Mouse (Mus musculus) liver (tissue): Measurements from ENCODE around the gene Apeh.
A peak's percentile ranks its signal among the peaks of the same experiment; 100 is the strongest.

Experiments
- DNase-seq: peaks from one replicate; pipeline ENCODE4 v3.0.0-alpha.2; 2020; ENCODE audit warnings: mixed read lengths

The Apeh gene

GRCm38 (mm10) chr9:108117143-108117542, 22.7 kb upstream of the Apeh start:
- no peak for DNase-seq

GRCm38 (mm10) chr9:108115290-108116077, 21.1 kb upstream of the Apeh start:
- no peak for DNase-seq

- DNase-seq = no peak
Observed at GRCm38 (mm10) chr9:108112719-108113340, 18.4 kb upstream of the Apeh start.

GRCm38 (mm10) chr9:108111593-108112121, 17.3 kb upstream of the Apeh start:
- DNase-seq = no peak

- peak; percentile 35 for DNase-seq
Observed at GRCm38 (mm10) chr9:108111101-108111592, 16.7 kb upstream of the Apeh start.

- DNase-seq = no peak
Observed at GRCm38 (mm10) chr9:108110160-108110559, 15.8 kb upstream of the Apeh start.

- DNase-seq = no peak
Observed at GRCm38 (mm10) chr9:108107867-108108266, 13.5 kb upstream of the Apeh start.

- no peak for DNase-seq
Observed at GRCm38 (mm10) chr9:108106090-108106489, 11.7 kb upstream of the Apeh start.

- no peak for DNase-seq
Observed at GRCm38 (mm10) chr9:108105549-108105863, 11.1 kb upstream of the Apeh start.

GRCm38 (mm10) chr9:108104766-108105548, 10.6 kb upstream of the Apeh start:
- peak; percentile 80 for DNase-seq

- DNase-seq = no peak
Observed at GRCm38 (mm10) chr9:108099619-108100018, 5.2 kb upstream of the Apeh start.

- peak; percentile 70 for DNase-seq
Observed at GRCm38 (mm10) chr9:108095949-108096712, 1.7 kb upstream of the Apeh start.

GRCm38 (mm10) chr9:108095518-108095917, 1.1 kb upstream of the Apeh start:
- DNase-seq = peak; percentile 87

GRCm38 (mm10) chr9:108094998-108095411, 599 bp upstream of the Apeh start:
- peak; percentile 96 for DNase-seq

- no peak for DNase-seq
Observed at GRCm38 (mm10) chr9:108093586-108093985, 820 bp downstream of the Apeh start.

- no peak for DNase-seq
Observed at GRCm38 (mm10) chr9:108090611-108091120, 3.7 kb downstream of the Apeh start.

GRCm38 (mm10) chr9:108085261-108085660, 9.1 kb downstream of the Apeh start:
- no peak for DNase-seq

GRCm38 (mm10) chr9:108083561-108083960, 10.8 kb downstream of the Apeh start:
- peak; percentile 74 for DNase-seq

- peak; percentile 79 for DNase-seq
Observed at GRCm38 (mm10) chr9:108082988-108083431, 11.4 kb downstream of the Apeh start, which contains the start of gene Rnf123. Rnf123 (minus strand) TSS chr9:108083346.

- DNase-seq = peak; percentile 83
Observed at GRCm38 (mm10) chr9:108082549-108082948, 11.9 kb downstream of the Apeh start.

- peak; percentile 93 for DNase-seq
Observed at GRCm38 (mm10) chr9:108080168-108080567, 14.2 kb downstream of the Apeh start, which contains the start of gene Mst1. Mst1 (plus strand) TSS chr9:108080436.
